Mouse (Mus musculus) hindbrain, embryonic 14.5 days (tissue): ENCODE measurements around the gene Lzts3. TPM values are rescaled to one million over a fixed set of nuclear protein-coding genes. Genes with fewer than 3 reads are reported as not detected.
"Not testable (repeated sequence)": the region's sequence is repeated elsewhere in the genome, so short reads cannot be mapped to it uniquely, and the experiment has no call there.

Experiments
- ATAC-seq: fragments of 200-750 bp; cut with Nextera tagmentation; 2 replicates; pipeline ENCODE4 v1.8.0; 2017; ENCODE audit warnings: moderate number of reproducible peaks, mild to moderate bottlenecking, moderate TSS enrichment, moderate library complexity; ENCODE audit not compliant: low FRiP score
- DNase-seq: peaks from one replicate; pipeline ENCODE4 v3.0.0-alpha.2; 2015; ENCODE audit warnings: low spot score
- H3K27ac ChIP-seq: fragments of 300-500 bp; sonication (generic); 2 replicates; pipeline ENCODE4 v1.5.1; 2014; ENCODE audit warnings: mild to moderate bottlenecking, moderate library complexity
- H3K27me3 ChIP-seq: fragments of 300-500 bp; sonication (generic); 2 replicates; pipeline ENCODE4 v1.6.1; 2014; ENCODE audit warnings: mild to moderate bottlenecking, low read length, mixed read lengths; ENCODE audit not compliant: control insufficient read depth, insufficient read depth
- H3K36me3 ChIP-seq: fragments of 300-500 bp; sonication (generic); replicated peaks from 2 replicates; pipeline ENCODE4 v1.6.1; 2014; ENCODE audit not compliant: control insufficient read depth, insufficient read depth
- H3K4me1 ChIP-seq: fragments of 300-500 bp; sonication (generic); replicated peaks from 2 replicates; pipeline ENCODE4 v1.6.1; 2014; ENCODE audit warnings: antibody characterized with exemption, low read length, mixed read lengths; ENCODE audit not compliant: control insufficient read depth, insufficient read depth
- H3K4me2 ChIP-seq: fragments of 300-500 bp; sonication (generic); replicated peaks from 2 replicates; pipeline ENCODE4 v1.6.1; 2014; ENCODE audit warnings: mild to moderate bottlenecking, moderate library complexity
- H3K4me3 ChIP-seq: fragments of 300-500 bp; sonication (generic); replicated peaks from 2 replicates; pipeline ENCODE4 v1.5.1; 2014; ENCODE audit warnings: mild to moderate bottlenecking, low read length
- H3K9ac ChIP-seq: fragments of 300-500 bp; sonication (generic); 2 replicates; pipeline ENCODE4 v1.6.1; 2014
- H3K9me3 ChIP-seq: fragments of 300-500 bp; sonication (generic); 2 replicates; pipeline ENCODE4 v1.6.1; 2016; ENCODE audit warnings: low read length; ENCODE audit not compliant: control insufficient read depth
- WGBS: fragments of 180-500 bp; shearing (Covaris S2); extraction: QIAGEN DNeasy Blood & Tissue Kit; methylation state at CpG from one replicate; pipeline ENCODE4 v1.1.7; 2014; 5-methylcytosine and 5-hydroxymethylcytosine counted together
- polyA plus RNA-seq: library from polyadenylated mRNA; unstranded; fragments of >200 nt; fragmentation: Nextera tagmentation; extraction: Ambion mirVana; gene quantifications from 2 replicates; pipeline ENCODE4 v1.2.1, GENCODE M21; 2014

The Lzts3 gene
- polyA plus RNA-seq, 1 experiment from 2014 or later = 5.3 TPM

DNA sequence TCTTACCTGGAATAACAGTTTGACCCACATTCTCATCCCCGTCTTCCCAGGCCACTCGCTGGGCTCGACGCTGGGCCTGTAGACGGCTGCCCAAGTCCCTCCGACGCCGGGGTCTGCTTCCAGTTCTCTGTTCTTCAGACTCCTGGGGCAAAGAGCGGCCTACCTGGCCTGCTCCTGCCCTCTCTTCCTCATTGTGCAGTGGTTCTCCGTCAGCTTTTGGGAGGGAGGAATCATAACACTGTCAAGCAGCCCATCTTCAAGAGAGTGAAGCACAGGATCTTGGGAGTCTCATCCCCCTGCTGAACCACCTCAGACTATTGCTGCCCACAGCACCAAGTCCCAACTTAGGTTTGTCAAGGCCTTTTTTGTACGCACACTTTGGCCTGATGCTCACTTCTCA is 20.7 kb upstream of the Lzts3 start:
- no peak for DNase-seq
- Histone ChIP-seq H3K27ac (peak overlapping the region; percentile 95), H3K9ac (peak overlapping the region; percentile 68), H3K4me3 (peak overlapping the region; percentile 43), H3K36me3 (peaks cover 45% of the 10 kb centered on the region), H3K9me3 (no peaks in the 10 kb centered on the region), H3K27me3 (no peaks in the 10 kb centered on the region), H3K4me2 (peak overlapping the region; percentile 62), H3K4me1 (peaks cover 17% of the 10 kb centered on the region)
- WGBS = 87% methylated on average over 11 of the region's 11 CpGs
- ATAC-seq = no peak

DNA sequence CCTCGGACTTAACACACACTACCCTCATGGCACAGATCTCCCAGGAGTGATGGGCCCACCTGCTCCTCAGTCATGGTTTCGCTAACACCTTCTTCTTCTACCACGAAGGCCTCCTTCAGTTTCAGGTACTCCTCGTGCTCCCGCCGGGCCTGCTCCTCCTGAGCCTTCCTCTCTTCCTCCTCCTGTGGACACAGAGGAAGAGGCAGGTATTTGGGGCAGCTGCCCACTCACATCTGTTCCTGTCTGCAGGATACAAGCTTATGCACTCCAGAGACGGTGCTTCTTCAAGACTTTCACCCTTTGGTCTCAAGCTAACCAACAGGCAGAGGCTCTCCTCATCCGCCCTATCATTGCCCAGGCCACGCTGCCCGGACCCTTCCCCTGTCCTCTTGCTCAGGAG is 15.9 kb upstream of the Lzts3 start:
- no peak for DNase-seq
- Histone ChIP-seq H3K4me1 (peaks cover 9% of the 10 kb centered on the region), H3K9me3 (no peaks in the 10 kb centered on the region), H3K9ac (no peak overlapping the region), H3K4me3 (no peak overlapping the region), H3K27ac (no peak overlapping the region), H3K36me3 (peaks cover 94% of the 10 kb centered on the region), H3K4me2 (no peak overlapping the region), H3K27me3 (no peaks in the 10 kb centered on the region)
- WGBS = 96% methylated on average over 10 of the region's 10 CpGs
- ATAC-seq = no peak

DNA sequence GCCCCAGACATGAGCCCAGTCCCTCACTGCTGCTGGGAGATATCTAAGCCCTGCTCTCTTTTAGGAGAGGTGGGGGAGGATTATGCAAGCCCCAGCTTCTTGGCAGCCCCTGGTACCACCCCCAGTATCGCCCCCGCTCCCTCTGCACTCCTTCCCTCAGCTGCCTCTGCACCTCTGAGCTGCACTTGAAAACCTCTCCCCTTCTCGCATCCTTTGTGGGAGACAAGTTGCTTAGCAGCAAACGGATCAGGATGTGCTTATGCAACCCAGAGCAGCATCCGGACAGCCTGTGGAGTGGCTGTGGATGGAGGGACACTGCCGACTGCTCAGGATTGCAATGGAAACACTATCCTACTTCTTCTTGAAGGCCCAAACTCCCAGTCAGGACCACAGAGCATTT is 14.9 kb upstream of the Lzts3 start:
- DNase-seq (no peak), ATAC-seq (no peak)
- Histone ChIP-seq H3K9me3 (no peaks in the 10 kb centered on the region), H3K4me1 (no peaks in the 10 kb centered on the region), H3K9ac (no peak overlapping the region), H3K4me2 (no peak overlapping the region), H3K27me3 (no peaks in the 10 kb centered on the region), H3K4me3 (no peak overlapping the region), H3K36me3 (peaks cover 97% of the 10 kb centered on the region), H3K27ac (no peak overlapping the region)
- 89% methylated on average over 6 of the region's 6 CpGs for WGBS

DNA sequence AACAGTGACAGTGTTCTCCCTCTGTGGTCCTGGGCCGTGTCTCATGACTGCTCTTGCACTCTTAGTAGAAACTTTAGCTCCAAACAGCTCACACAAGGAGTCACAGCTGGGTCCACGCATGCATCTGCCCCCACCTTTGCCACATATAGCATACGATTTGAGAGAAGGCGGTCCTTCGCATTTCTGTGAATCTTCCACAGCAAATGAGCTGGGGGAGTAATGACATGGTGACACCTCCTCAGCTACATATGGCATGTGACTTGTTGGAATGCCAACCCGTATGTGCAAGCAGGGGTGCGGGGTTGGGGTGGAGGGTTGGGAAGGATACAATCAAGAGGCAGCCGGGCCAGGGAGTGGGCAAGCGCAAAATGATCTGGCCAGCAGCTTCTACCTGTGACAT is 13.9 kb upstream of the Lzts3 start:
- DNase-seq (no peak), ATAC-seq (no peak)
- Histone ChIP-seq H3K9me3 (no peaks in the 10 kb centered on the region), H3K4me3 (no peak overlapping the region), H3K9ac (no peak overlapping the region), H3K27me3 (no peaks in the 10 kb centered on the region), H3K4me1 (no peaks in the 10 kb centered on the region), H3K27ac (no peak overlapping the region), H3K36me3 (peaks cover 94% of the 10 kb centered on the region), H3K4me2 (no peak overlapping the region)
- WGBS = 97% methylated on average over 9 of the region's 9 CpGs

DNA sequence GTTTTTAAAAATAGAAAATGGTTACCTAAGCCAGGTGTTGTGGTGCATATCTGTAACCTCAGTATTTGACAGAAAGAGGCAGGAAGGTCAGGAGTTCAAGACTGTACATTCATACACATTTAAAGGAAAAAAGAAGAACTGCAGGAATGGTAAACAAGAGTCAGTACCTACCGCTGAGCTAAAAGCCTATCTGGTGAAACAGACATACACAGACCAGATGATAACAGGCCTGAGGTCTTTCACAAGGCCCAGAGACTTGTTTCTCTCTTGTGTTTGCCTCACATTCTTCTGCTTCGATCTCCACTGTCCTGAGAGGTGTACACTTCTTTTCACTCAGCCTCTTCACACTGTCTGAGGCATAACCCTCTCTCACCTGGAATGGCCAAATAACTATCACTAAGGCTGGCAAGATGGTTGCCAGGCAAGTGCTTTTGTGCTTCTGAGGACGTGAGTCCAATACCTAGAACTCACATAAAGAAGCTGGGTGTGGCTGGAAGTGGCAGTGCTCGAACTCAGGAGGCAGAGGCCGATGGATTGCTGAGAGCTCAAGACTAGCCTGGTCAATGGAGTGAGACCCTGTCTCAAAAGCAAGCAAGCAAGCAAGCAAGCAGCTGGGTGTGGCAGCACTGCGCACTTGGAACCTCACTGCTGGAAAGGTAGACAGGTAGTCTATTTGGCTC is 13.2 kb upstream of the Lzts3 start:
- Histone ChIP-seq H3K27ac (no peak overlapping the region), H3K27me3 (no peaks in the 10 kb centered on the region), H3K4me1 (no peaks in the 10 kb centered on the region), H3K4me3 (no peak overlapping the region), H3K4me2 (no peak overlapping the region), H3K9me3 (no peaks in the 10 kb centered on the region), H3K9ac (no peak overlapping the region), H3K36me3 (peaks cover 88% of the 10 kb centered on the region)
- ATAC-seq (no peak), DNase-seq (no peak)
- whole genome bisulfite sequencing = 93% methylated on average over 6 of the region's 6 CpGs

DNA sequence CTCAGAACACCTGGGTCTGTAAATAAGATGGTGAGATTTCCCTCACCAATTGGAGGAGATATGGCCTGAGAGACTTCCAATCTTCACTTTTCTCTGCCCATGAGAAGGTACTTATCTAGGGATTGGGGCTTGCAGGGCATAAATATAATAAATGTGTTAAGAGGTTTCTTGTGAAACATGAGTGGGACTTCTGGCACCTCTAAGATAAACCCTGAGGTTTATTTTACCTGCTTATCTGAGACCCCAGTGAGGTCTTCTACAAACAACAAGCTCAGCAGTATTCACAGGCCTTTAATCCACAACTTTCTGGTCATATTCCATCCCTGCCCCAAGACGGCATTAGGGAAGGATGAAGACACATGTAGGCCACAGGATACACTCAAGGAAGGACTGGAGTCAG is 11.2 kb upstream of the Lzts3 start:
- no peaks in the 10 kb centered on the region for H3K9me3 ChIP-seq
- no peaks in the 10 kb centered on the region for H3K27me3 ChIP-seq
- DNase-seq = no peak
- no peaks in the 10 kb centered on the region for H3K4me1 ChIP-seq
- no peak overlapping the region for H3K4me3 ChIP-seq
- H3K9ac ChIP-seq = no peak overlapping the region
- WGBS = 93% methylated on average over 1 of the region's 1 CpGs
- no peak overlapping the region for H3K27ac ChIP-seq
- H3K36me3 ChIP-seq = peaks cover 79% of the 10 kb centered on the region
- no peak for ATAC-seq
- no peak overlapping the region for H3K4me2 ChIP-seq

DNA sequence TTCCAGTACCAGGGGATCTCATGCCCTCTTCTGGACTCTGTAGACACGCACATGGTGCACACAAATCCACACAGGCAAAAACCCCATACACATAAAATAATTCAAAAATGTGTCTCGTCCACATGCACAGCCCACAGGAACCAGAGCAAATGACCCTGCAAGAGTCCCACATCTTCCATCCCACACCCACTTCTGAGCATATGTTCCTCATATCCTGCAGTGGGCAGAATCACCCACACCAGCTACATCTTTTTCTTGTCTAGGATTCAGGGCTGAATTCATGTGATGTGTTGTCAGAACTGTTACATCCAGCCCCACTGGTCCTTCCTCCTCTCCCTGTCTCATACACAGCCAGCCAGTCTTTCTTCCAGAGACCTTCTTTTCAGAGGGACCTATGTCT is 10.7 kb upstream of the Lzts3 start:
- Histone ChIP-seq H3K27me3 (no peaks in the 10 kb centered on the region), H3K9ac (no peak overlapping the region), H3K36me3 (peaks cover 75% of the 10 kb centered on the region), H3K4me1 (no peaks in the 10 kb centered on the region), H3K4me3 (no peak overlapping the region), H3K27ac (no peak overlapping the region), H3K4me2 (no peak overlapping the region), H3K9me3 (no peaks in the 10 kb centered on the region)
- 96% methylated on average over 2 of the region's 2 CpGs for WGBS
- ATAC-seq (no peak), DNase-seq (no peak)

DNA sequence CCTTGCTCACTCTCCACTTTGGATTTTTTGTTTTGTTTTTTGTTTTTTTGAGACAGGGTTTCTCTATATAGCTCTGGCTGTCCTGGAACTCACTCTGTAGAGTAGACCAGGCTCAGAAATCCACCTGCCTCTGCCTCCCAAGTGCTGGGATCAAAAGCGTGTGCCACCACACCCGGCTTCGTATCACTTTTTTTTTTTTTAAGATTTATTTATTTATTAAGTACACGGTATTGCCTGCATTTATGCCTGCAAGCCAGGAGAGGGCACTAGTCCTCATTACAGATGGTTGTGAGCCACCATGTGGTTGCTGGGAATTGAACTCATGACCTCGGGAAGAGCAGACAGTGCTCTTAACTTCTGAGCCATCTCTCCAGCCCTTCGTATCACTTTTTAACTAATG is 6.4 kb upstream of the Lzts3 start:
- H3K4me3 ChIP-seq, H3K4me2 ChIP-seq, H3K9me3 ChIP-seq, H3K4me1 ChIP-seq, ATAC-seq, H3K27ac ChIP-seq, DNase-seq, H3K27me3 ChIP-seq, H3K9ac ChIP-seq: not testable (repeated sequence)
- WGBS = 84% methylated on average over 6 of the region's 6 CpGs
- H3K36me3 ChIP-seq = peaks cover 39% of the 10 kb centered on the region

DNA sequence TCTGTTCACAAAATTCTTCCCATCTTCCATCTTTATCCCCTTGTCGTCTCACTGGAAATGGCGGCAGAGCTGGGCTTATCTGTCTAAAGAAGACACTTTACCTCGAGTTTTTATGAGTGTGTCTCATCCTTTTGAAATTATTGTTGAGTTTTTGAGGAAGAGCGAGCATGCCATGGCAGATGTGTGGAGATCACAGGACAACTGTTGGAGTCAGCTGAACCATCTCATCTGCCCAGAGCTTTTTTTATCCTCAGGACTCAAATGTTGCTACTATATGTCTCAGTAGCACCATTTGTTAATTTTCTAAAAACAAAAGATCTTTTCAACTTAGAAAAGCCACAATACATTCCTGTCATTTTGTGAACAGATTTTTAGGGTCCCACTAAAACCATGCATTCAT is 2.6 kb upstream of the Lzts3 start:
- DNase-seq = no peak
- H3K4me3 ChIP-seq = no peak overlapping the region
- no peak for ATAC-seq
- no peaks in the 10 kb centered on the region for H3K9me3 ChIP-seq
- no peak overlapping the region for H3K4me2 ChIP-seq
- no peak overlapping the region for H3K27ac ChIP-seq
- H3K4me1 ChIP-seq = peaks cover 14% of the 10 kb centered on the region
- no peak overlapping the region for H3K9ac ChIP-seq
- peaks cover 7% of the 10 kb centered on the region; the same call in 1 of the 2 replicates for H3K27me3 ChIP-seq
- peaks cover 13% of the 10 kb centered on the region; the same call in 1 of the 2 replicates for H3K36me3 ChIP-seq
- WGBS = 84% methylated on average over 4 of the region's 4 CpGs

DNA sequence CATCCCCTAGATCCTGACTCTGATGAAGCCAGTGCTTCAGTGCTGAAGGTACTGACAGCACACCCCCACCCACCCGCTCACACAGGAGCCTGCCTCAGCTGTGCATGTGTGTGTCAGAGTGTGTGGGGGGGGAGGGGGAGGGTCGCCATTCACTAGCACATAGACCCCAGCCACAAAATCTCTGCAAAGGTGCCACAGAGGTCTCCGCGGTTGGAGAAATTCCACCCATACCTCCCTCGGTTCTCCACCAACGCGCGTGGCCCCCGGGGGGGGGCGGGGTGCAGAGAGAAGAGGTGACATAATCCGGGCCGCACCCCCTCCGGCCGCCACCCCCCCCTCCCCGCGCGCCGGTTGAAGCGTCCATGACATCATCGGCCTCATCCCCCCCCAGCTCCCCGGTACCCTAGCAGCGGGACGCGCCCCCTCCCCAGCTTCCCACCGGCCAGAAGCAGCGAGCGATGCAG is 374 bp downstream of the Lzts3 start:
- 0% methylated on average over 23 of the region's 27 CpGs for WGBS
- peak; percentile 61 for DNase-seq
- H3K4me3 ChIP-seq = peak overlapping the region; percentile 78

More for the DNA sequence above, 374 bp downstream of the Lzts3 start:
- H3K36me3 ChIP-seq = peaks cover 4% of the 10 kb centered on the region; the same call in 1 of the 2 replicates
- peak overlapping the region; percentile 90 for H3K9ac ChIP-seq
- peak overlapping the region; percentile 68; the same call in 1 of the 2 replicates for H3K27ac ChIP-seq
- peak; percentile 78 for ATAC-seq
- peak overlapping the region; percentile 88 for H3K4me2 ChIP-seq
- H3K4me1 ChIP-seq = peaks cover 14% of the 10 kb centered on the region
- no peaks in the 10 kb centered on the region for H3K9me3 ChIP-seq
- H3K27me3 ChIP-seq = peaks cover 30% of the 10 kb centered on the region
